Mouse (Mus musculus) neural tube, embryonic 15.5 days (tissue): ENCODE data around the gene Tbc1d16. TPM values are rescaled to one million over a fixed set of nuclear protein-coding genes. Genes with fewer than 3 reads are reported as not detected.
A peak's percentile ranks its signal among the peaks of the same experiment; 100 is the strongest.
"Not testable (repeated sequence)": the region's sequence is repeated elsewhere in the genome, so short reads cannot be mapped to it uniquely, and the experiment has no call there.

Experiments used
- ATAC-seq: fragments of 200-750 bp; cut with Nextera tagmentation; 2 replicates; pipeline ENCODE4 v1.8.0; 2017; ENCODE audit warnings: mild to moderate bottlenecking, moderate TSS enrichment, moderate library complexity; ENCODE audit not compliant: low FRiP score
- H3K27ac ChIP-seq: fragments of 300-500 bp; sonication (generic); replicated peaks from 2 replicates; pipeline ENCODE4 v1.5.1; 2015; ENCODE audit warnings: mild to moderate bottlenecking, inconsistent platforms
- H3K27me3 ChIP-seq: fragments of 300-500 bp; sonication (generic); replicated peaks from 2 replicates; pipeline ENCODE4 v1.6.1; 2015; ENCODE audit warnings: inconsistent platforms
- H3K36me3 ChIP-seq: fragments of 300-500 bp; sonication (generic); 2 replicates; pipeline ENCODE4 v1.6.1; 2015; ENCODE audit warnings: inconsistent platforms
- H3K4me1 ChIP-seq: fragments of 300-500 bp; sonication (generic); 2 replicates; pipeline ENCODE4 v1.6.1; 2015; ENCODE audit warnings: inconsistent platforms
- H3K4me2 ChIP-seq: fragments of 300-500 bp; sonication (generic); 2 replicates; pipeline ENCODE4 v1.6.1; 2015; ENCODE audit warnings: inconsistent platforms, mild to moderate bottlenecking, moderate library complexity
- H3K4me3 ChIP-seq: fragments of 300-500 bp; sonication (generic); replicated peaks from 2 replicates; pipeline ENCODE4 v1.5.1; 2015; ENCODE audit warnings: mild to moderate bottlenecking, inconsistent platforms
- H3K9ac ChIP-seq: fragments of 300-500 bp; sonication (generic); replicated peaks from 2 replicates; pipeline ENCODE4 v1.6.1; 2015; ENCODE audit warnings: mild to moderate bottlenecking, inconsistent platforms
- H3K9me3 ChIP-seq: fragments of 300-500 bp; sonication (generic); replicated peaks from 2 replicates; pipeline ENCODE4 v1.6.1; 2016; ENCODE audit warnings: inconsistent platforms
- WGBS: fragments of 180-500 bp; shearing (Covaris S2); methylation state at CpG from one replicate; pipeline ENCODE4 v1.1.7; 2015; ENCODE audit warnings: mixed read lengths; 5-methylcytosine and 5-hydroxymethylcytosine counted together
- polyA plus RNA-seq: library from polyadenylated mRNA; unstranded; fragments of >200 nt; fragmentation: Nextera tagmentation; extraction: Ambion mirVana; gene quantifications from 2 replicates; pipeline ENCODE4 v1.2.1, GENCODE M21; 2015

Tbc1d16 gene
- polyA plus RNA-seq, 1 experiment from 2014 or later = 47.4 TPM

DNA sequence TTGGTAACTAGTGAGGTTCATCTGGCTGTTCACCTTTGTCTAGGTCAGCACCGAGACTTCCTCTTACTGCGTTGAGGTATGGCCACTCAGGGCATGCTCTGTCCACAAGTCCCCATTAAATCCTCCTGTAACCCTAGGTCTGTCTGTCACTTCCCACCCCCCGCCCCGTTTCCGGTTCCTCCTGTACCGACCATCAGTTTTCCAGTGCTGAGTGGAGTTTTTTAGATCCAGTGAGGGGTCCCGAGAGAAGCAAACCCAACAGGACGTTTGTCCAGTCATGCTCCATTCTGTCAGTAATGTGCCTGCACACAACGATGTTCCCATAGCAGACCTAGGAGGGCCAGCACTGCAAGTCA, 29.9 kb upstream of the Tbc1d16 start:
- peak overlapping the region; percentile 50 for H3K4me2 ChIP-seq
- 71% methylated on average over 9 of the region's 9 CpGs for WGBS
- no peaks in the 10 kb centered on the region for H3K27me3 ChIP-seq
- H3K4me1 ChIP-seq = peaks cover 9% of the 10 kb centered on the region
- H3K4me3 ChIP-seq = peak overlapping the region; percentile 30
- peak overlapping the region; percentile 26 for H3K9ac ChIP-seq
- ATAC-seq = no peak
- no peaks in the 10 kb centered on the region for H3K36me3 ChIP-seq
- H3K27ac ChIP-seq = peak overlapping the region; percentile 56
- H3K9me3 ChIP-seq = no peaks in the 10 kb centered on the region

DNA sequence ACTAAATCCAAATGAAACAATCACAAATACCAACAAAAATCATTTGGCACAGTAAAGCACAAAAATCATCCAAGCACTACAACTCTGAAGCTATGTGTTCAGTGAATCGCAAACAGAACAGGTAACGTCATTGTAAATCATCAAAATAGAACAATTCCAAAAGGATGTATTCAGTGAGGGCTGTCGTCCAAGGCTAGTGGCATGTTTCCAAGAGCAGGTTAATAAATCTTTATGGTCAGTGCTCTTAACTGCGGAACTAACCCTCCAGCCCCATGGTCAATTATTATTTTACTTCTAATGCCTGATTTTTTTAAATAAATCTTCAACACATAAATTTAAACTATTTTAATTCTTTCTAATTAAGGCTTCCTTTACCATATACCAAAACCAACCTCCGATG, 28.3 kb upstream of the Tbc1d16 start:
- H3K36me3 ChIP-seq, H3K9me3 ChIP-seq, H3K27me3 ChIP-seq, H3K4me3 ChIP-seq, H3K4me2 ChIP-seq, H3K9ac ChIP-seq, ATAC-seq, H3K27ac ChIP-seq: not testable (repeated sequence)
- peaks cover 24% of the 10 kb centered on the region for H3K4me1 ChIP-seq
- 62% methylated on average over 5 of the region's 5 CpGs for WGBS

DNA sequence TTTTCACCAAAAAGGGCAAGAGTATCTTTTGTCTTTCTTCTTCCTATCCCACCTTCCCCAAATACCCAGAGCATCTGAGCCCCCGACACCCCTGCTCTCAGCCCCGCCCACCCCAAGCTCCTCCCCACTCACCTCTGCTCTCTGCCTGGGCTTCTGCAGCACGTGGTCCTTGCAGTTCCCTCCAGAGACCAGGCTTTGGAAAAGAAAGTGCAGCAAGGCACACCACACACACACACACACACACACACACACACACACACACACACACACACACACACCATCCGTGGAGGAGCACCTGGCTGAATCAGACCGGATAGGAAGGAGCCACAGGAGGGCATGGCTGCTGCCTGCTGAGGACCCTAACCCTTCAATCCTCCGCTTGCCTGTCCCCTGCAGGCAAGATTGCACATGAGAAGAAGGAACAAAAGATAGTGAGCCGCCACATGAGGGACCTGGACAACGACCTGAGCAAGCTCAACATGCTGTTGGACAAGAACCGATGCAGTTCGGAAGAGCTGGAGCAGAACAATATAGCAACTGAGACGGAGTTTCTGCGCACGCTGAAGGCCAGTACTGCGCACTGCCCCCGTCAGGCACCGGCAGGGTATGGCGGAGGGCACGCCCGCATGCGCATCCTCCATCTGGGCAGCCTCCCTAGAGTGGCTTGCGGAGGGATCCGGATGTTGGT, 24.7 kb upstream of the Tbc1d16 start:
- peaks cover 31% of the 10 kb centered on the region for H3K4me1 ChIP-seq
- peak; percentile 76 for ATAC-seq
- peak overlapping the region; percentile 53 for H3K4me2 ChIP-seq
- no peaks in the 10 kb centered on the region for H3K27me3 ChIP-seq
- peak overlapping the region; percentile 34; the same call in 1 of the 2 replicates for H3K27ac ChIP-seq
- H3K9me3 ChIP-seq = no peaks in the 10 kb centered on the region
- H3K9ac ChIP-seq = no peak overlapping the region
- H3K4me3 ChIP-seq = peak overlapping the region; percentile 28
- 7% methylated on average over 22 of the region's 22 CpGs for WGBS
- no peaks in the 10 kb centered on the region for H3K36me3 ChIP-seq

DNA sequence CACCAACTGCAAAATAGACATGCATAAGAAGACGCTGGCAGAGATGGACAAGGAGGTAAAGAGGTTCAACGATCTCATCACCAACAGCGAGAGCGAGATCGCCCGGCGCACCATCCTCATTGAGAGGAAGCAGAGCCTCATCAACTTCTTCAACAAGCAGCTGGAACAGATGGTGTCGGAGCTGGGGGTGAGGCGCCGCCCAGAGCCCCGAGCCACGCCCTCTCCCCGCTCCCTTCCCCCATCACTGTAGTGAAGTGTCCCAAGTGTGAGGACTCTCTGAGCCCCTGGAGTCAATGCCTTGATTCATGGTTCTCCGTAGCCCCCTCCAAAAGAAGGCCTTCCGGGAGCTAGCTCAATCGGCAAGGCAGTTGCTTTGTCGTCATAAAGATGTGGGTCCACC, 22.7 kb upstream of the Tbc1d16 start:
- peaks cover 31% of the 10 kb centered on the region for H3K4me1 ChIP-seq
- H3K36me3 ChIP-seq = no peaks in the 10 kb centered on the region
- no peak overlapping the region for H3K9ac ChIP-seq
- peak overlapping the region; percentile 11; the same call in 1 of the 2 replicates for H3K4me2 ChIP-seq
- ATAC-seq = no peak
- H3K27ac ChIP-seq = no peak overlapping the region
- H3K9me3 ChIP-seq = no peaks in the 10 kb centered on the region
- WGBS = 49% methylated on average over 17 of the region's 17 CpGs
- H3K4me3 ChIP-seq = no peak overlapping the region
- H3K27me3 ChIP-seq = no peaks in the 10 kb centered on the region

DNA sequence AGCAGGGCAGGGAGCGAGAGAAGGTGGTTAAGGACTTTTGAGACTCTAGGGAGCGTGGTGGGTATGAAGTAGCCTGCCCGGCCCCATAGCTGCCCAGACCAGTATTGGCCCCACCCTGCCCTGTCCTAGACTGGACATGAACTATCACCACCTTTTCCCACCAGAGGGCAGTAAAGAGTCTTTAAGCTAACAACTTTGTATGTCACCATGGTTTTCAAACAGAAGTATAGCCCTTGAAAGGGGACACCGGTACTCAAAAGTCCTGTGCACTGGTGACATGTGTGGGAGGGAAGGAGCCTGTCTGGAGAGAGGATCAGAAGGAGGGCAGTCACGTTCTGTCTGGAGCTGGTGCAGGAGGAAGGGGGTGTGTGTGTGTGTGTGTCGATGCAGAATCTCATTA, 20.7 kb upstream of the Tbc1d16 start:
- H3K4me3 ChIP-seq = no peak overlapping the region
- no peak for ATAC-seq
- H3K9ac ChIP-seq = no peak overlapping the region
- H3K9me3 ChIP-seq = no peaks in the 10 kb centered on the region
- H3K27me3 ChIP-seq = no peaks in the 10 kb centered on the region
- no peaks in the 10 kb centered on the region for H3K36me3 ChIP-seq
- no peak overlapping the region for H3K27ac ChIP-seq
- peaks cover 31% of the 10 kb centered on the region for H3K4me1 ChIP-seq
- H3K4me2 ChIP-seq = no peak overlapping the region
- WGBS = 40% methylated on average over 6 of the region's 6 CpGs

DNA sequence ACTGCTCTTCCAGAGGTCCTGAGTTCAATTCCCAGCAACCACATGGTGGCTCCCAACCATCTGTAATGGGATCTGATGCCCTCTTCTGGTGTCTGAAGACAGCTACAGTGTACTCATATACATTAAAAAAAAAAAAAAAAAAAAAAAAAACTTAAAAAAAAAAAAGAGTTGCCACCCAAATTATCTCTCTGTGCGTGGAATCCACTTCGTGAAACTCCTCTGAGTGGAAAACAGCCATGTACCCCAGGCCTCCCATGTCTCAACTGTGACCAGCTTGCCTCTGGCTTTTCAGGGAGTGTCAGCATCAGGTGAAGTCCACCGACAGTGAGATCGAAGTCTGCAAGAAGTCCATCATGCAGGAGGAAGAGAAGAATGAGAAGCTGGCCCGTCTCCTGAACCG, 17.2 kb upstream of the Tbc1d16 start:
- H3K4me2 ChIP-seq, H3K36me3 ChIP-seq, ATAC-seq, H3K27ac ChIP-seq, H3K9me3 ChIP-seq, H3K4me3 ChIP-seq, H3K27me3 ChIP-seq, H3K9ac ChIP-seq, H3K4me1 ChIP-seq: not testable (repeated sequence)
- 91% methylated on average over 6 of the region's 6 CpGs for WGBS

DNA sequence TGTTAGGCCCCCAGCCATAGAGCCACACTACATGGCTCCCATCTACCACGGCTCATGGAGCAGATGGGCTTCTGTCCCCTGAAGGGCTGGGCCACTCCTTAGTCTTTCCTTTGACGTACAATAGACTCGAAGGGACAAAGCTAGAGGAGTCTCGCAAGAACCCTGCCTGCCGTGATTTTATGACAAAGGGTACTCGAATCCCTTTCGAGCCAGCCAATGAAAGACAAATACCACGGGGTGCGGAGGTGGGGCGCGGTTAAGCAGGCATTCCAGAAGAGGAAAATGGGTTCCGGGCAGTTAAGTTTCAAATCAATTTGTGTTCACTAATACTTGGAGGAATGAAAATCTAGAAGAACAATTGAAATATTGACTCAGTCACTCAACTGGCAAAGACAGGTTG, 11.2 kb upstream of the Tbc1d16 start:
- H3K9ac ChIP-seq = no peak overlapping the region
- peaks cover 13% of the 10 kb centered on the region for H3K4me1 ChIP-seq
- 74% methylated on average over 12 of the region's 12 CpGs for WGBS
- H3K4me2 ChIP-seq = no peak overlapping the region
- H3K4me3 ChIP-seq = no peak overlapping the region
- H3K9me3 ChIP-seq = no peaks in the 10 kb centered on the region
- no peak for ATAC-seq
- H3K27me3 ChIP-seq = no peaks in the 10 kb centered on the region
- no peak overlapping the region for H3K27ac ChIP-seq
- H3K36me3 ChIP-seq = peaks cover 6% of the 10 kb centered on the region; the same call in 1 of the 2 replicates

DNA sequence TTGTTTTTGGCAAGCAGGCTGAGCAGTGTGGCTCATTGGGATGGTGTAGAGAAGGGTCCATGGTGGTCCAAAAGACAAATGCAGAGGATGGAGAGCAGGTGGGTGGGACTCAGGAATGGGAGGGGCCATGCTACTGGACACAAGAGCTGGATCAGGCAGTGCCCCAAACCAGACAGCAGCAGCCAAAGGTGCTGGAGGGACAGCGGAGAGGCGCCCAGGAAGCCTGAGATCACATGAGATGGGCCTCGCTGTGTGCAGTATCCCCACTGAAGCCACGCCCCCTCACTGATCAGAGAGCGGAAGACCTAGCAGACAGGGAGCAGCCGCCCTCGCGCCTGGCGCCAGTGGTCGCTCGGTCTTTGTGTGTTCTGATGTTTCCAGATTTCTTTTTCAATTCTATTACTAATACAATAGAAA, 10.0 kb upstream of the Tbc1d16 start:
- Histone ChIP-seq H3K36me3 (peaks cover 6% of the 10 kb centered on the region; the same call in 1 of the 2 replicates), H3K4me3 (peak overlapping the region; percentile 21), H3K9ac (peak overlapping the region; percentile 23; the same call in 1 of the 2 replicates), H3K4me2 (peak overlapping the region; percentile 55), H3K4me1 (peaks cover 13% of the 10 kb centered on the region), H3K27me3 (no peaks in the 10 kb centered on the region), H3K9me3 (no peaks in the 10 kb centered on the region), H3K27ac (no peak overlapping the region)
- WGBS = 23% methylated on average over 11 of the region's 11 CpGs
- peak; percentile 67 for ATAC-seq

DNA sequence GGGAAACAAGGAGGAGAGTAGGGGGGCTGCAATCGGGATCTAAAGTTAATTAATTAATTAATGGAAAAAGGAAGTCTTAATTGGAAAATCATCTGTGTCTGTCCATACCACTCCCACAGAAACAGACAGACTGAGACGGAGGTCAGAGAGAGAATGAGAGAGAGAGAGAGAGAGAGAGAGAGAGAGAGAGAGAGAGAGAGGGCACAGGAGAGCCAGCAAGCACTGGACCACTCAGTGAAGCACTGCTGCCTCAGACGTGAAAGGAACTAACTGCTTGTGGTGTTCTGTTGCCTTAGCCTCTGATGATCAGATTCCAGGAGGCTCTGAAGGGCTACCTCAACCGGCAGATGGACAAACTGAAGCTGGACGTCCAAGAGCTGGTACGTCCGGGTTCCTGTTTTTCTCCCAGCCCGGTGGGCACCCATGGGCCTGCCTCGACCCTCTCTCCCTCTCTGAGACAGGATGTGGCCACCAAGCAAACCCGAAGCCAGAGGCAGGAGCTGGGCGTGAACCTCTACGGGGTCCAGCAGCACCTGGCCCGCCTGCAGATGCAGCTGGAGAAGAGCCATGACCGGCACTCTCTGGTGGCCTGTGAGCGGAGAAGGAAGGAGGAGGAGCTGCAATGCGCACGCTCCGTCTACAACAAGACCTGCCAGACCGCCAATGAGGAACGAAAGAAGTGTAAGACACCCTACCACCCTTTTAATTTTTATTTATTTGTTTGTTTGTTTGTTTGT, 9.4 kb upstream of the Tbc1d16 start:
- Histone ChIP-seq H3K9me3 (no peaks in the 10 kb centered on the region), H3K27ac (0 out of 2 replicates have a peak overlapping the region, but pooled peaks have one; percentile 37), H3K36me3 (peaks cover 6% of the 10 kb centered on the region; the same call in 1 of the 2 replicates), H3K4me2 (peak overlapping the region; percentile 55), H3K4me1 (peaks cover 13% of the 10 kb centered on the region), H3K4me3 (peak overlapping the region; percentile 21), H3K27me3 (no peaks in the 10 kb centered on the region), H3K9ac (0 out of 2 replicates have a peak overlapping the region, but pooled peaks have one; percentile 30)
- ATAC-seq = peak; percentile 72
- 35% methylated on average over 20 of the region's 20 CpGs for WGBS

DNA sequence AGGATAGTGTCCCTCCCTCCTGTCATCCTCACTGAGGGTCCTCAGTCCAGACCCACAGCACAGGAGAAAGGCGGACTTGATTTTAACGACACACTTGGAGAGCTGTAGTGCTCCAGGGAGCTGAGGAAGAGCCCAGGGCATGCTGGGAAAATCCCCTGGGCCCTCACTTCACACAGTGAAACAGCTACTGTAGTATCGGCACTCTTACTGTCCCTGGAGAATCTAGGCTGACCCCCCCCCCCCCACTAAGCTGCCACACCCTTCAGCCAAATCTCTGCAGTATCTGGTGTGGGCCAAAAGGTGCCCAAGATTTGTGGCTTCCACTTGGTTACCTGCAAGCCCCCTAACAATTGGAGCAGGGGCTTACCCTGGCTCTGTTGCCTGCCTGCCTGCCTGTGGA, 8.7 kb upstream of the Tbc1d16 start:
- Histone ChIP-seq H3K36me3 (peaks cover 6% of the 10 kb centered on the region; the same call in 1 of the 2 replicates), H3K4me3 (no peak overlapping the region), H3K27ac (no peak overlapping the region), H3K9me3 (no peaks in the 10 kb centered on the region), H3K4me2 (no peak overlapping the region), H3K4me1 (peaks cover 13% of the 10 kb centered on the region), H3K27me3 (no peaks in the 10 kb centered on the region), H3K9ac (no peak overlapping the region)
- WGBS = 40% methylated on average over 3 of the region's 3 CpGs
- ATAC-seq = no peak

DNA sequence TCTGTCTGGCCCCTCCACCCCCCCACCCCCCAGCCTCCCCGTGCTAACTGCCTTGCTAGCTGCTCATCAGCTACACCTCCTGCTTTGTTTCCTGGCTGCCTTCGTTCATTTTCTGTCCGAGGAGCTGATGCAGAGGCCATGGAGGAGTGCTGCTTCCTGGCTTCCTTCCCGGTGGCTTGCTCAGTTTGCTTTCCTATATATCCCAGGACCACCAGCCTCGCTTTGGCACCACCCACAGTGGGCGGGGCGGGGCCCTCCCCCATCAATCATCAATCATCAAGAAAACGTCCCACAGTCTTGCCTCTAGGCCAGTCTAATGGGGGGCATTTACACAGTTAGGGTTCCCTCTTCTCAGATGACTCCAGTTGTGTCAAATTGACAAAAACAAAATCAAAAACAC, 8.1 kb upstream of the Tbc1d16 start:
- no peak for ATAC-seq
- Histone ChIP-seq H3K9ac (no peak overlapping the region), H3K9me3 (no peaks in the 10 kb centered on the region), H3K4me2 (no peak overlapping the region), H3K36me3 (peaks cover 6% of the 10 kb centered on the region; the same call in 1 of the 2 replicates), H3K27ac (no peak overlapping the region), H3K27me3 (no peaks in the 10 kb centered on the region), H3K4me3 (no peak overlapping the region), H3K4me1 (peaks cover 13% of the 10 kb centered on the region)
- WGBS = 32% methylated on average over 8 of the region's 8 CpGs

DNA sequence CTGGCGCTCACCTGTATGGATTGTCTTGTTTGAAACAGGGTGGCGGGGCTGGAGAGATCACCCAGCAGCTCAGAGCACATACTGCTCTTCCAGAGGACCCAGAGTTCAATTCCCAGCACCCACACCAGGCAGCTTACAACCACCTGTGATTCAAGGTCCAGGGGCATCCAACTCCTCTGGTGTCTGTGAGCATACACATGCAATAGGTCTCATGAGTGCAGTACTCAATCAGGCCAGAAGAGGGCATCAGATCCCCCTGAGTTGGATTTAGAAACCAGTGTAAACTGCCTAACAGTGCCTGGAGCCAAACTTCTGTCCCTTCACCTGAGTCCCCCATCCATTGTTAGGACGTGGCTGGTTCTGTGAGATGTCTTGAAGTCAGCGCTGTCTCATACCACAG, 7.3 kb upstream of the Tbc1d16 start:
- H3K27ac ChIP-seq = no peak overlapping the region
- peaks cover 6% of the 10 kb centered on the region; the same call in 1 of the 2 replicates for H3K36me3 ChIP-seq
- H3K4me1 ChIP-seq = peaks cover 18% of the 10 kb centered on the region
- no peaks in the 10 kb centered on the region for H3K27me3 ChIP-seq
- no peak for ATAC-seq
- WGBS = 83% methylated on average over 4 of the region's 4 CpGs
- no peak overlapping the region for H3K4me3 ChIP-seq
- H3K4me2 ChIP-seq = no peak overlapping the region
- H3K9ac ChIP-seq = no peak overlapping the region
- H3K9me3 ChIP-seq = no peaks in the 10 kb centered on the region
